Mouse (Mus musculus): ENCODE results near the gene Spty2d1. TPM values are rescaled to one million over a fixed set of nuclear protein-coding genes. Genes with fewer than 3 reads are reported as not detected.

Gene Spty2d1
- polyA plus RNA-seq, 1 experiment from 2014 or later: 18.0 TPM

GRCm38 (mm10) chr7:46969898-46970297, 38.3 kb downstream of the Spty2d1 start:
- Histone ChIP-seq H3K27me3 (ENCODE audit: control insufficient read depth, insufficient read depth, low read length) (no peaks in the 10 kb centered on the region), H3K4me2 (replicated peaks; ENCODE audit: low read depth, low read length) (no peak overlapping the region), H3K4me1 (ENCODE audit: control insufficient read depth, insufficient read depth, low read length) (no peaks in the 10 kb centered on the region), H3K27ac (ENCODE audit: low read length) (no peak overlapping the region), H3K9ac (replicated peaks; ENCODE audit: low read depth, low read length) (no peak overlapping the region), H3K9me3 (ENCODE audit: control insufficient read depth, low read depth, low read length) (no peaks in the 10 kb centered on the region), H3K4me3 (ENCODE audit: low read depth, low read length) (no peak overlapping the region), H3K36me3 (ENCODE audit: control insufficient read depth, insufficient read depth, low read length) (no peaks in the 10 kb centered on the region)
- ATAC-seq (ENCODE audit: insufficient number of reproducible peaks, insufficient read depth, low FRiP score, low read depth): no peak
- WGBS: 88% methylated on average over 4 of the region's 4 CpGs

DNA sequence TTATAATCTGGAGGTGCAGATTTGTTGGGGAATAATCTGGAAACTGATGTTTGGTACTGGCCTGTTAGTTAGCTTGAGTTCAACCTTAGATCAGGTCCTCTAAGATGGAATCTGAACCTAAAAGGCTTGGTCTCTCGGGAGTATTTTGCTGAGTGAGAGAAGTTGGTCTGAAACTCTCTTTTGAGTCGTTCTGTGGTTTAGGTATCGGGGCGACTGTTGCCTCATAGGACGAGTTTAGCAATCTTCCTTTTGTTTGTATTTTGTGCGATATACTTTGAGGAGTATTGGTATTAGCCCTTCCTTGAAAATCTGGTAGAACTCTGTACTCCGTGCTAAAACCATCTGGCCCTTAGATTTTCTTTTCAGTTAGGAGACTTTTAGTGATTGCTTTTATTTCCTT, 44.1 kb downstream of the Spty2d1 start:
- Histone ChIP-seq H3K27me3 (ENCODE audit: control insufficient read depth, insufficient read depth, low read length) (no peaks in the 10 kb centered on the region), H3K4me1 (ENCODE audit: control insufficient read depth, insufficient read depth, low read length) (peaks cover 13% of the 10 kb centered on the region; the same call in 1 of the 2 replicates), H3K27ac (ENCODE audit: low read length) (no peak overlapping the region), H3K9ac (replicated peaks; ENCODE audit: low read depth, low read length) (no peak overlapping the region), H3K4me2 (replicated peaks; ENCODE audit: low read depth, low read length) (no peak overlapping the region), H3K36me3 (ENCODE audit: control insufficient read depth, insufficient read depth, low read length) (no peaks in the 10 kb centered on the region), H3K9me3 (ENCODE audit: control insufficient read depth, low read depth, low read length) (no peaks in the 10 kb centered on the region), H3K4me3 (ENCODE audit: low read depth, low read length) (no peak overlapping the region)
- WGBS: 77% methylated on average over 7 of the region's 7 CpGs
- no peak for ATAC-seq (ENCODE audit: insufficient number of reproducible peaks, insufficient read depth, low FRiP score, low read depth)

- Histone ChIP-seq H3K4me2 (replicated peaks; ENCODE audit: low read depth, low read length) (peak overlapping the region; percentile 29), H3K36me3 (ENCODE audit: control insufficient read depth, insufficient read depth, low read length) (no peaks in the 10 kb centered on the region), H3K4me1 (ENCODE audit: control insufficient read depth, insufficient read depth, low read length) (peaks cover 13% of the 10 kb centered on the region; the same call in 1 of the 2 replicates), H3K27ac (ENCODE audit: low read length) (peak overlapping the region; percentile 53; the same call in 1 of the 2 replicates), H3K4me3 (ENCODE audit: low read depth, low read length) (no peak overlapping the region), H3K9me3 (ENCODE audit: control insufficient read depth, low read depth, low read length) (no peaks in the 10 kb centered on the region), H3K27me3 (ENCODE audit: control insufficient read depth, insufficient read depth, low read length) (no peaks in the 10 kb centered on the region), H3K9ac (replicated peaks; ENCODE audit: low read depth, low read length) (no peak overlapping the region)
- peak; percentile 62 for ATAC-seq (ENCODE audit: insufficient number of reproducible peaks, insufficient read depth, low FRiP score, low read depth)
- WGBS: 0% methylated on average over 9 of the region's 9 CpGs
These were observed 45.2 kb downstream of the Spty2d1 start for GRCm38 (mm10) chr7:46962806-46963618.

- 0 out of 2 replicates have a peak overlapping the region, but pooled peaks have one; percentile 53 for H3K27ac ChIP-seq (ENCODE audit: low read length)
- H3K36me3 ChIP-seq (ENCODE audit: control insufficient read depth, insufficient read depth, low read length): no peaks in the 10 kb centered on the region
- H3K4me2 ChIP-seq (replicated peaks; ENCODE audit: low read depth, low read length): no peak overlapping the region
- H3K4me3 ChIP-seq (ENCODE audit: low read depth, low read length): no peak overlapping the region
- H3K9ac ChIP-seq (replicated peaks; ENCODE audit: low read depth, low read length): no peak overlapping the region
- no peak for ATAC-seq (ENCODE audit: insufficient number of reproducible peaks, insufficient read depth, low FRiP score, low read depth)
- no peaks in the 10 kb centered on the region for H3K27me3 ChIP-seq (ENCODE audit: control insufficient read depth, insufficient read depth, low read length)
- H3K4me1 ChIP-seq (ENCODE audit: control insufficient read depth, insufficient read depth, low read length): peaks cover 20% of the 10 kb centered on the region
- no peaks in the 10 kb centered on the region for H3K9me3 ChIP-seq (ENCODE audit: control insufficient read depth, low read depth, low read length)
These were observed 46.1 kb downstream of the Spty2d1 start for GRCm38 (mm10) chr7:46962132-46962531.

GRCm38 (mm10) chr7:46960991-46961390, 47.2 kb downstream of the Spty2d1 start:
- no peaks in the 10 kb centered on the region for H3K36me3 ChIP-seq (ENCODE audit: control insufficient read depth, insufficient read depth, low read length)
- no peaks in the 10 kb centered on the region for H3K9me3 ChIP-seq (ENCODE audit: control insufficient read depth, low read depth, low read length)
- no peak overlapping the region for H3K9ac ChIP-seq (replicated peaks; ENCODE audit: low read depth, low read length)
- H3K27ac ChIP-seq (ENCODE audit: low read length): no peak overlapping the region
- no peak for ATAC-seq (ENCODE audit: insufficient number of reproducible peaks, insufficient read depth, low FRiP score, low read depth)
- H3K4me3 ChIP-seq (ENCODE audit: low read depth, low read length): no peak overlapping the region
- H3K27me3 ChIP-seq (ENCODE audit: control insufficient read depth, insufficient read depth, low read length): no peaks in the 10 kb centered on the region
- WGBS: 56% methylated on average over 3 of the region's 3 CpGs
- peaks cover 20% of the 10 kb centered on the region for H3K4me1 ChIP-seq (ENCODE audit: control insufficient read depth, insufficient read depth, low read length)
- H3K4me2 ChIP-seq (replicated peaks; ENCODE audit: low read depth, low read length): no peak overlapping the region

GRCm38 (mm10) chr7:46958853-46959252, 49.4 kb downstream of the Spty2d1 start:
- H3K9ac ChIP-seq (replicated peaks; ENCODE audit: low read depth, low read length): peak overlapping the region; percentile 45; the same call in 1 of the 2 replicates
- 18% methylated on average over 9 of the region's 9 CpGs for WGBS
- H3K4me1 ChIP-seq (ENCODE audit: control insufficient read depth, insufficient read depth, low read length): peaks cover 19% of the 10 kb centered on the region
- no peak for ATAC-seq (ENCODE audit: insufficient number of reproducible peaks, insufficient read depth, low FRiP score, low read depth)
- H3K9me3 ChIP-seq (ENCODE audit: control insufficient read depth, low read depth, low read length): no peaks in the 10 kb centered on the region
- peak overlapping the region; percentile 66 for H3K4me2 ChIP-seq (replicated peaks; ENCODE audit: low read depth, low read length)
- H3K36me3 ChIP-seq (ENCODE audit: control insufficient read depth, insufficient read depth, low read length): peaks cover 5% of the 10 kb centered on the region; the same call in 1 of the 2 replicates
- no peaks in the 10 kb centered on the region for H3K27me3 ChIP-seq (ENCODE audit: control insufficient read depth, insufficient read depth, low read length)
- no peak overlapping the region for H3K27ac ChIP-seq (ENCODE audit: low read length)
- peak overlapping the region; percentile 65 for H3K4me3 ChIP-seq (ENCODE audit: low read depth, low read length)

- Histone ChIP-seq H3K27me3 (ENCODE audit: control insufficient read depth, insufficient read depth, low read length) (no peaks in the 10 kb centered on the region), H3K9me3 (ENCODE audit: control insufficient read depth, low read depth, low read length) (no peaks in the 10 kb centered on the region), H3K4me2 (replicated peaks; ENCODE audit: low read depth, low read length) (peak within 1 kb of the TSS; percentile 66), H3K36me3 (ENCODE audit: control insufficient read depth, insufficient read depth, low read length) (peaks cover 5% of the 10 kb centered on the region), H3K9ac (replicated peaks; ENCODE audit: low read depth, low read length) (peak within 1 kb of the TSS; percentile 71), H3K4me1 (ENCODE audit: control insufficient read depth, insufficient read depth, low read length) (peaks cover 14% of the 10 kb centered on the region), H3K27ac (ENCODE audit: low read length) (no peak within 1 kb of the TSS), H3K4me3 (ENCODE audit: low read depth, low read length) (peak within 1 kb of the TSS; percentile 65)
- WGBS: under 1% methylated on average over 51 of the region's 51 CpGs
- peak; percentile 93 for ATAC-seq (ENCODE audit: insufficient number of reproducible peaks, insufficient read depth, low FRiP score, low read depth)
These were observed 50.1 kb downstream of the Spty2d1 start, which contains the start of gene Uevld for GRCm38 (mm10) chr7:46957831-46958691. Gene Uevld (minus strand): TSS chr7:46958527.

All from stomach, embryonic 14.5 days (tissue).